Mouse (Mus musculus) ovary, postnatal 14 days (tissue): ENCODE measurements around the gene Patz1.

Experiments used
- DNase-seq: peaks from one replicate; pipeline ENCODE4 v3.0.0; 2022; ENCODE audit warnings: low spot score

The Patz1 gene

DNA sequence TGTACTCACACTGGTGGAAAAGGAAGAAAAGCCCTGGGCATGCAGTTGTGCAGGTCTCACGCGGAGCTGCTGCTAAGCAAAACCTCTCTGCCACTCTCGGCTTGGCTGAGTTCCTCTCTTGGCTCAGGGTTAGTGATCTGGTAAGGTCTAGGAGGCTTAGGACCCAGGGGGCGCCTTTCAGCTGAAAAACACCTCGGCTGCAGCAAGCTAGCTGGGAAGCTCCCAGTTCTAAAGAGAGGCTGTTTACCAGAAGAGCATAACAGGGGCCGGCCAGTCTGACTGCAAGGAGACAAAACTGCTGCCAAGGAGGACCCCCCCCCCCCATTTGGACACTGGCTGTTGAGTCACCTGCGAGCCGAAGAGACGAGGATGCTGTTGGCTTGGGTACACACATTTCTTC, 41.9 kb downstream of the Patz1 start:
- peak; percentile 76 for DNase-seq

DNA sequence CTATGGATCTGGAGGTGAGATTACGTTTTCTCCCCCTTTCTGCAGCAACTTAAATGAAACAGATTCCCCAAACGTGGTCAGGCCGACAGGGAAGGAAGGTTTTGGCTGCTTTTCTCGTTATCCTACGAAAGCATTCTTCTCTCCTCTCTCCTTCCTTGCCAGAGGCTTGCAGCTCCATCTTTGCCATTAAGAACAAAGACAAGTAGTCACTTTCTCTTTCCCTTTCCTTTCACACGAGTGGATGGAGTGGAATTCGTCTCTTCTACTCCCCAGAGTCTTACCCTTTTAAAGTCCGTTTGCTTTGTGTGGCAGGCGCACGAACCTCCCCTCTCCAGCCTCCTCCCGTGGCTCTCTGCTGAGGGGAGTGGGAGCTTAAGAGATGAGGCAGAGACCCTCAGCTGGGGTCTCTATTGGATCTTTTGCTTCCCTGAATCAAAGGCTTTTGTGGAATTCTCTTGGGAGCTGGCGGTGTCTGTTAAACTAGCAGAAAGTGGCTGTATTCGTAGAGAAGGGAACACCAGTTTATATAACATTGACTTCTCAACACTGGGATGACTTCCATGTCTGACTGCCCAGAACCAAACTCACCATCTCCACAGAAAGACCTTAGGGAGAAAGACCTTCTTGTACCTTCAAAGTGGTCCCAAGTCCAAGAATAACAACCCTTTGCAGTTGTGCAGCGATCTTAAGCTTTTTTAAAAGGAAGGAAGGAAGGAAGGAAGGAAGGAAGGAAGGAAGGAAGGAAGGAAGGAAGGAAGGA, 42.5 kb downstream of the Patz1 start:
- DNase-seq = no peak

DNA sequence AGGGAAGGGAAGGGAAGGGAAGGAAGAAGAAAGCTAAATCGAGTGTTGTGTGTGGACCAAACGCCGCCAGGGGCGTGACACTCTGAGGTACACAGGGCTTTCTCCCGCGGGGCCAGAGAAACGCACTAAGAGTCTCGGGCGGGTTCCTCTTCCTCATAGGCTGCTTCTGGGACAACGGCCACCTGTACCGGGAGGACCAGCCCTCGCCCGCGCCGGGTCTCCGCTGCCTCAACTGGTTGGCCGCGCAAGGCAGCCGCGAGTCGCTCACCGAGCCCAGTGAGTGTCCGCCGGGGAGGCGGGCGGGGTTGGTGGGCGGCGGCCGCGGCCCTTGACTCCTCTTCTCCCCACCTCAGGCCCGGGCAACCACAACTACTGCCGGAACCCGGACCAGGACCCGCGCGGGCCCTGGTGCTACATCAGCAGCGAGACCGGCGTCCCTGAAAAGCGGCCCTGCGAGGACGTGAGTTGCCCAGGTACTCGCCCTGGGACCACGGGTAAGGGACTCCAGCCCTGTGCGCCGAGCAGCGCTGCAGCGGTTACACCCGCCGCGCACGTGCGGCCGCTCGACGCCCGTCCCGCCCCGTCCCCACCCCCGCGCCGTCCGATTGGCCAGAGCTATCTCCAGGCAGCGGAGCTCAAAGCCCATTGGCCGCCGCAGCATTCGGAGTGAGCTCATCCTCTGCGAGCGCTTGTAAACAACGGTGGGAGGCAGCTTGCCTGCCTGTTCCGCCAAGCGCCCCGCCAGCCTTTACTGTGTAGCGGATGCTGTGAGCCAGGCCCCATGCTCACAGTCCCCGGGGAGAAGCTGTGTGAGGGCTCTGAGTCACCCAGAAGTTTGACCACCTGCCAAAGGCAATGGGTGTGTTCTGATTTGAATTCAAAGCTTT, 43.3 kb downstream of the Patz1 start:
- peak; percentile 82 for DNase-seq

DNA sequence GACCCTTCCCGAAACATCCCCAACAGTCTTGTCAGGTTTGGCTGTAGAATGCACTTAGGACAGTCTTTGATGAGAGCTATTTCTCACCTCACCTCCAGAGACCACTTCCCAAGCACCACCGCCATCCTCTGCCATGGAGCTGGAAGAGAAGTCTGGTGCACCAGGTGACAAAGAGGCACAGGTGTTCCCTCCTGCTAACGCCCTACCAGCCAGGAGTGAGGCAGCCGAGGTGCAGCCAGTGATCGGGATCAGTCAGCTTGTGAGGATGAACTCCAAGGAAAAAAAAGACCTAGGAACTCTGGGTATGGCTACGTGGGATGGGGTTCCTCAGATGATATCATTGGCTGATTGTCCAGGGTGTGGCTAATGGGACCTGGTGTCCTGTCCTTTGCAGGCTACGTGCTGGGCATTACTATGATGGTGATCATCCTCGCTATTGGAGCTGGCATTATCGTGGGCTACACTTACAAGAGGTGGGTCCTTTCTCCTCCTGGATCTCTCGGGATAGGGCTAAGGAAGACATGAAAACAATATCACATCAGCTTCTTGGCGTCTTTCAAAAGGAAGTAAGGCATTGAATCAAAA, 44.5 kb downstream of the Patz1 start:
- DNase-seq = no peak

DNA sequence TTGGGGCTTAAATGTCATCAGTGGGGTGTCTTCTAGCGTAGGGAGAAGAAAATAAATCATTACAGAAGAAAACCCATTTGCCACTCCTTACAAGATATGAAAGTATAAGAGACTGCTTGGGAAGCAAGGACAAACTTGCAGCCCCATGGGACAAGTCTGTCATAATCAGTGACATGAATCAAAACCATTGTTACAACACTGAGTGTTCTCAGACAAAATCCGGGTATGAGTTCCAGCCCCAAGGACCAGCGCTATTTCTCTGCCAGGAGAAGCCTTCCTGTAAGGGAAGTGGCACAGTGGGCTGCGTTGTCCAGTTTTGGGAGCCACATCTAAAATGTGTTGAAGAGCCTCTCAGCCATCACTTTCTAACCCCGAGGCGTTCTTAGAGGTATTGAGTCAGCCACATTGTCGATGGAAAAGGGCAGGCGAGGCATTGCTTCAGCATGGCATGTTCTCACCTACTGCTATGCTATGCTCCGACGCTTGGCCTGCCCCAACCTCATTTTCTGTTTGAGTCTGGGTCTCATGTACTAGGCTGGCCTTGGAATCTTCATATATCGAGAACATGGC, 45.6 kb downstream of the Patz1 start:
- DNase-seq = no peak

DNA sequence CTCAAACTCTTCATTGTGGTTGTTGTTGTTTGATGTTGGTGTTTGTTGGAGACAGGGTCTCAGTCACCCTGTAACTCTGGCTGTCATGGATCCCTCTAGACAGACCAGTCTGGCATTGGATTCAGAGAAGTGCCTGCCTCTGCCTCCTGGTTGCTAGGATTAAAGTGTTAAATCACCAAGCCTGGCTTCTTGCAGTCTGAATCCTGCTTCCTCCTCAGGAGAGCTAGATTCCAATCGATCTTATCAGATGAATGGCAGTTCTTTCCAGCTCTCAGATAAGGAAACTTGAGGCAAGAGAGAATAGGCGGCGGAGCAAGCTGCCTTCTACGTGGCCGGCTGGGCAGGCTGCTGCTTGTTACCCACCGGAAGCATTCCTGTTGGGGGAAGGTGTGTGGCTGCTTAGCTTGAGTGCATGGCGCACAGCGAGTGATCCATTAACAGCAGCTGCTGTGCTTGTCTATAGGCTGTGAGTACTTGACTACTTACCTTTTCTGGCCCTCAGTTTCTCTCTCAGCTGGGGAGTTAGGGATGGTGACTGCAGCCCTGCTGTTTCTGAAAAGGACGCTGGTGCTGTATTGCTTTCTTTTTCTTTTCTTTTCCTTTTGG, 46.1 kb downstream of the Patz1 start:
- DNase-seq = no peak

DNA sequence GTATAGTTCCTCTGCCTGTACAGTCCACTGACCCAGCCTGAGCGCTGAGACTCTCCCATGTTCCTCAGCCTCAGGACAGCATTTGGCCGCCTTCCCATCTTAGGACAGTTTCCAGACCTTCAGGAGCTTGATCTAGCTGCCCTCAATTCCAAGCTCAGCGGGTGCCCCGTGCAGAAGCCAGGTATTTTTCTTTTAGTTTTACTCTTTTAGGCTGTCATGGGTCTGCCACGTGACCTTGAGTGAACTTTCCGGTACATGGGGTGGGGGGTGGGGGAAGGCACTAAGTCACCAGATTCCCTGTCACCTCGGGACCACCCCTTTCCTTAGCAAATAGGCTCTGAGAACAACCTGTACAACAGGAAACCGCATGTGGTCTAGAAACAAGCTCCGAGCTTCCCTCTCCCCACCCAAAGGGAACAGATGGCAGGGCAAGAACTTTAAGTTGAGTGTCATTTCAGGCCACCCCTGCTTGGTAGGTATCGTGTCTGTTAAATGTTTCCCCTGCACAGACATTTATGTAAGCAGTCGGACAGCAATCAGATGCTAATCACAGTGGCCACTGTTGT, 47.1 kb downstream of the Patz1 start:
- no peak for DNase-seq

DNA sequence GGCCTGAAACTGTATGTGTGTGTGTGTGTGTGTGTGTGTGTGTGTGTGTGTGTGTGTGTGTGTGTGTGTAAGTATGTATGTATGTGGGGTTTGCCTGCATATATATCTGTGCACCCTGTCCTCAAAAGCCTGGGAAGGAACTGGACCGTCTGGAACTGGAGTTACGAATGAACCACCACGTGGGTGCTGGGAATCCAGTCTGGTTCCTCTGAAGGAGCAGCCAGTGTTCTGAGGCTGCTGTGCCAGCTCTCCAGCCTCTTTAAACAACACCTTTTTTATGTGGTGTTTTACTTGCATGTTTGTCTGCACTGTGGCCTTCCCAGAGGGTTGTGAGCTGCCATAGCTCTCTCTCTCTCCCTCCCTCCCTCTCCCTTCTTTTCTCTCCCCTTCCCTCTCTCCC, 47.9 kb downstream of the Patz1 start:
- DNase-seq = no peak

DNA sequence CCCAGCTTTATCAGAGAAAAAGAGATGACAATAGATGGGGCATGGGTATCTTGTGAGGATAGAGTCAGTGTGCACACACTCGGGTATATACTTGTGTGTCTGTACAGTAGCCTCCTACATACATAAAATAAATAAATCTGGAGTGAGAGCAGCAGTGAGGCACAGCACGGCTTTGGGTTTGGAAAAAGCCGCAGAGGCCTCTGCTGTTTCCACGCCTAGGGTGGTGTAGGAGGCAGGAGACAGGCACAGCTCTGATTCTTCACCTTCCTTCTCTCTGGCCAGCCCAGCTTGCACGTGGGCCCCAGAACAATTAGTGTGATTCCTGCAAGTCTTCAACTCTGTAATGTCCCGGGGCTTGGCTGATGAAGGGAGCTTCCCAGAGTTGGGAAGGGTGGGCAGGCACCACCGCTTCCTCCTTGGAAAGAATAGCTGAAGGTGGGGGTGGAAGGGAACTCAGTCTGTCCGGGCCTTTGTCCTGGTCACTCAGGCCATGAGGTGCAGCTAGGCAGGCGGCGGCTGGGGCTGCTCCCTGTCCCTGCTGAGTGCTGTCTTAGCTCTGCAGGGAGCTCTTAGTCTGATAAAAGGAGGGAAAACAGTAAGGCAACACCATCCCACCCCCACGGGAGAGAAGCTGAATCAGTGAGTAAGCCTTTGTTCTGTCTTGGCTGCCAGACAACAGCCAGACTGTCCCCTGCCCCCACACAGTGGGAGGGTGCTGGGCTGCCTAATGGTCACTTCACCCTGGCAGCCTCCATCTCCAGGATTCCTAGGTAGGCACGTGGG, 48.7 kb downstream of the Patz1 start:
- peak; percentile 42 for DNase-seq

DNA sequence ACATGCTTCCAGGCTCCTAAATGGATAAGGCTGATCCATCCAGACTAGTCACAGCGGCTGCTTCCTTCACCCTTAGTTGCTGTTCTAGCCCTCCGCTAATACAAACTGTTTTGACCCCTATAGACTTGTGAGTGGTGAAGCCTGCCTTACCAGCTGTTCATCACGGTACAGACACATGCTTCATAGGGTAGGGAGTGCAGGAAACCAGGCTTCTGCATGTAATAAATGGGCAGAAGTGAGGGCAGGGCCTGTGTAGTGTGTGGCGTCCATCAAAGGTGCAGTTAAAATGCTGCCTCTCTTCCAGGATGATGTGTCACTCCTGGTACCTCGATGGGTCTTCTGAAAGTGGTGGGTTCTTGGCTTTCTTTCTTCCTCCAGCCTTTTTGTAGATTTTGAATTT, 49.3 kb downstream of the Patz1 start:
- no peak for DNase-seq

DNA sequence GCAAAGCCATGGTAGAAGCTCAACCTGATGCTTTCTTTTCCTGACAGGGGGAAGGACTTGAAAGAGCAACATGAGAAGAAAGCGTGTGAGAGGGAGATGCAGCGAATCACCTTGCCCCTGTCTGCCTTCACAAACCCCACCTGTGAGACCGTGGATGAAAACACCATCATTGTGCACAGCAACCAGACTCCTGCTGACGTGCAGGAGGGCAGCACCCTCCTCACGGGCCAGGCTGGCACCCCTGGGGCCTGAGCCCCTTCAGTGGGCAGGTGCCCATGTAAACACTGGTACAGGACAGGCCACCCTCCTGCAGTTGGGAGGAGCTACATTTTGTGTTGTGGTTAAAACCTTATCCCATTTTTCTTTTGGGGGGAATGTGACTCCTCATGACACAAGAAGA, 52.8 kb downstream of the Patz1 start:
- no peak for DNase-seq

DNA sequence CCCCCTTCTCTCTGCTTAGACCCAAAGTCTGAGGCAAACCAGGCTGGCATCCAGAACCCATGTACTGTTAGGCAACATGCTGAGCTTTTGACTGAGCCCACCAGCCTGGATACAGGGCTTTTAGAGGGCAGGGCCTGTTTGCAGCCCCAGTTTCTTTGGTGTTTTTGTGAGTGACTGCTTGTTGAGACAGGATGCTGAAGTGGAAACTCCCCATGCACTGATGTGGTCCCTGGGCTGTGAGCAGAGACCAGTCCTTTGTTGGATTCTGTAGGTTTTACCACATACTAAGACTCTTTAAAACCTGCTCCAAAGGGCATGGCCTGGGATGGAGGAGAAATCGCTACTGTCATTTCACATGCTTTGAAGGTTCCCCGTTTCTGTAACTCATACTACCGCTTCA, 56.2 kb downstream of the Patz1 start:
- DNase-seq = no peak

DNA sequence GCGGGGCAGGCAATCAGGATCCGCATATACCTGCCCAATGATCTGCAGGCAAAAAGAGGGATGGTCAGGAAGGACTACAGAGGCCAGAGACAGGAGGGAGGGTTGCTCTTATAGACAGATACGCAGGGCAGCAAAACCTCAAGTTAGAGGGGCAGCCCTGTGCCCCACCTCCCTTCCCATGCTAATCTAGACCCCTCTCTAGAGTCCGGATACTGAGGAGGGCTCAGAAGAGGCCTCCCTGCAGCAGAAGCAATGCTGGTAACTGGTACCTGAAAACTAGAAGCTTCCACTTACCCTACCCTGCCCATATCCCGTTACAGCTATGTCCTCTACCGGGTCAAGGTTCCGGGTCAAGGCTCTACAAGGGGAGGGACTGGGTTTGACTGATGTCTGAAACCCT, 57.7 kb downstream of the Patz1 start:
- no peak for DNase-seq

DNA sequence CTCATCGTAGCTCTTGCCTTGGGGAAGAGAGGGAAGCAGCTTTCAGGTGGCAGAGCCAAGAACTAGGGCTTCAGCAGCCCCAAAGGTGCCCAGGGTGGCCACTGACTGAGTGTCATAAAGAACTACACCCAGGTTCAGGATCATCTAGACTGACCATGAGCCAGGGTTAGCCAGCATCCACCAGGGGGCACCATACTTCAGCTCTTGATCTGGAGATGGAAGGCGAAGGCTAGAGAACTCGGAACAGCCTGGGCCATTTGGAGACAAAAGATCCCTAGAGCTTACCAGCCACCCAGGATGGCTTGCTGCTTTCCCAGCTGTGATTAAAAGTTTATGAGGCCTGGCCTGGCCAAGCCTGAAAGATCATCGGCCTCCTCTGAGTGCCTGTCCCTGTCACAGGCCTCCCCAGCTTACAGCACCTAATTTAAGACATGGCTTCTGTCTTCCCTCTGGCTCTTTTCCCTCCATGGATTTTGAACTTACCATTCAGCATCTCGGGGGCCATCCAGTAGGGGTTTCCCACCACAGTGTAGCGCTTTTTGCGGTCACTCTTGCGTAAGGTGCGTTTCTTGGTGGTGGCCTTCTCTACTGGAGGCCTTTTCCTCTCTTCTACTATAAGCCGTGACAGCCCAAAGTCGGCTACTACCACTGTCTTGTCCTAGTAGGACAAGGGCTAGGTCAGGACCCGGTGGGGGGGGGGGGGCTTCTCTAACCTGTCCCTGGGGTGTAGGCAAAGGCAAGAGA, 58.6 kb downstream of the Patz1 start:
- peak; percentile 83 for DNase-seq

DNA sequence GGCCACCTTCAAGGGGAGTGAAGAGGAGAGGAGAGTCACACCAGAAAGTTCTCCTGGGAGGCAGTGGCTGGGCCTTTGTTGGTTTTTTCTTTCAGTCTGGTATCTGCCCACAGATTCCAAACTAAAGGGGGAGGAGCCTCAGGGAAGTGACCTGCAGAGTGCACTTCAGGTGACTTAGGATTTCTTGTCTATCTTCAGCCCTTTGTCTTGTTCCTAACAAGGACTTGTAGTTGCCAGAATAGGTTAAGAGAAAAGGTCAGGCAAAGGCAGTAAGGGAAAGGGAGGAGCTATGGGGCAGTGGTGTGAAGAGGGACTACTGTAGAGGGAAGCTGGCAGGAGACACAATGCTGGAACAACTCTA, 59.1 kb downstream of the Patz1 start:
- no peak for DNase-seq

DNA sequence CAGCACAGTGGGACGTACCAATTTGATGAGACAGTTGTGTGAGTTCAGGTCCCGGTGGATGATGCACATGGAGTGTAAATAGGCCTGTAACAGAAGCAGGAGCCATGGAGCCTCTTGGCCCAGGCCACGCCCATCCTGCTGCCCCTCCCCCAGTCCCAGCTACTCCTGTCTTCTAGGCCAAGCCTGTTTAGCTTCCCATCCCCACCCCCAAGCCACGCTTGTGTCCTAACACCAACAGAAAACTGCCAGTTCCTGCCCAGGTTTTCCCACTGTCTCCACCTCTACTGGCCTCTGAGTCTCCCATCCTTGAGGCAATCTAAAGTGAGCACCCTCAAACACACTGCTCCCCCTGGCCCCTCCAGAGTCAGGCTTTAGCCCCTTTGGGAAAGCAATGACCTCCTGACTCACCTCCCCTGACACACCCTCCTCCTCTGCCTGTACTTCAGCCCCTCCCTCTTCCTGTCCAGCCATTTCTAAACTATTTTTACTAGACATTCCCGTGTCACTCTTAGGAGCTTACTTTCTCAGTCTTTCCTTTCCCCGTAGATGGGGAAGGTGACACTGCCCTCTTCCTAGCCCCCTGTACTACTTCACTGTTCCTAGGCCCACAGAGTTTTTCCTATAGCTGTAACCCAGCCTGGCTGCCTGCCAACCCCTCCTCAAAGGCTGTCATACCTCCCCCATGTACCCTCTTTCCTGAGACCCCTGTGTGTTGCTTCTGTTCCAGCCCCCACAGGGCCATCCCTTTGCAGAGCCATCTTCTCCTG, 60.1 kb downstream of the Patz1 start:
- DNase-seq = peak; percentile 31

DNA sequence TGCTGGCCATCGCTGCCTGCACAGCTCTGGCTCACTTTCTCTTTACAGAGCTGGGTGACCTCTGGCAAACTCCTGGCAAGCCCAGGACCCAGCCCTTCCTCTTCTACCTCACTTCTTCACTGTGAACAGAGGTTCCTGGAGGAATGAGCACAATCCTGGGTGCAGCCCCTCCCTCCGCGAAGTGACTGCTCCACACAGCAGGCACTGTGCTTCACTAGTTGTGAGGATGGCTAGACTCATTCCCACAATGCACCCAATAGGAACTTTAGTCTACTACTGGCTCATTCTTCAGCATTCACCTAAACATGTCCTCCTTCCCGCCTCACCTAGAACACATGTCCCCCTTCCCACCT, 60.6 kb downstream of the Patz1 start:
- DNase-seq = no peak

DNA sequence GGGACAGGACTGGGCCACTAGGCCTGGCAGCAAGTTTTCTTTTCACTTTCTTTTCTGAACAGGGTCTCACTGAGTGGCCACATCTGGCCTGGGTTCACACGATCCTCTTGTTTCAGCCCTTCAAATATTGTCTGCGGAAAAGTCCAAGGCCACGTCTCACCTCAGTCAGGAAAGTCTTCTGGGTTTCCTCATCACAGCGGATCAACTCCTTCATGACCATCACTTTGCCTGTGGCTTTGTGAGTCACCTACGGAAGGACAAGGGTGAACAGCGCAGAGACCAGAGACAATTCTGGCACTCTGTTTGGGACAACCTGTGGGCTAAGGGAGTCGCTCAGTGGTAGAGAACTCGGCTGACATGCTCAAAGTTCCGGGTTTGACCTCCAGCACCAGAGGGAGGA, 63.5 kb downstream of the Patz1 start:
- no peak for DNase-seq

DNA sequence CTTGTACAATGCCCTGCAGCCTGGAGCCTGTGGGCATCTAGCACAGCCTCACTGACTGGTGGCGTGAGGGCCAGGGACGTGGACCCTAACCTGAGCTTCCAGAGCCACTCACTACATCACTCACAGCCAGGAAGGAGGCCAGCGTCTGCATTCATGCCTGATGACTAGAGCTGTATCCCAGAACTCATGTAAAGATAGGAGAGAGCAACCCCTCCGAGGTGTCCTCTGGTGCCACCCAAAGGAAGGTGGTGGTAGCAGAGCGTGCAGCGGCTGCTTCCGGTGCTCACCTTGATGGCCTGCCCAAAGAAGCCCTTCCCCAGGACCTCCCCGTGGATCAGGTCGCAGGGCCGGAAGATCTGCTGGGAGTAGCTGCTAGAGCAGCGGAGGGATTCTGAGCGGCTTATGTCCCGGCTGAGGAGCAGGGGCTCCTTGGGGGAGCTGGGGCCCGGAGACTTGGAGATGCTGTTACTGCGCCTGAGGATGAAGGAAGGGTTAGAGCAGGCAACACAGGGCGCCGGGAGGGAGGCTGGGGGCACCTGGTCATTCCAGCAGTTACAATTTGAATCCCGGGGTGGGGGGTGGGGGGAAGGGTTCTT, 64.4 kb downstream of the Patz1 start:
- no peak for DNase-seq
